Mouse (Mus musculus): ENCODE data around the gene Hnf4a. TPM values are rescaled to one million over a fixed set of nuclear protein-coding genes. Genes with fewer than 3 reads are reported as not detected.
A peak's percentile ranks its signal among the peaks of the same experiment; 100 is the strongest.

Hnf4a gene
- polyA plus RNA-seq, 1 experiment from 2014 or later: not detected

DNA sequence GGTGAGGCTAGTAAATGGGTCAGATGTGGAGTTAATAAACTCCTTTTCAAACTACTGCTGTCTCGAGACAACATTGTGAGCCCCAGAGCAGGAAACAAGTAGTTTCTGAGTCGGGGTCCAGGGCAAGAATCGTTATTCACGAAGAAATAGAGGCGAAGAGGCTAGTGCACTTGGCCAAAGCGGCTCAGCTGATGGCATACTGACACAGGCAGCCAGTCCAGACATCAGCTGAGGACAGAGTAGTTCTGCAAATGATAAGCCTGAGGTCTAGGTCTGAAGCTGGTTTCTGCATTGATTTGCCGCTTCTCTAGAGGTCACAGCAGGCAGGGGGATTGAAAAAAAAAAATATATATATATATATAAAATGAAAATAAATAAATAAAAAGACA lies 95.1 kb downstream of the Hnf4a start:
- ATAC-seq (ENCODE audit: low FRiP score): peak; percentile 21; the same call in 1 of the 2 replicates
- H3K4me1 ChIP-seq: peaks cover 14% of the 10 kb centered on the region
- no peaks in the 10 kb centered on the region for H3K27me3 ChIP-seq
- H3K4me2 ChIP-seq: peak overlapping the region; percentile 89
- H3K4me3 ChIP-seq (replicated peaks): peak overlapping the region; percentile 89
- no peaks in the 10 kb centered on the region for H3K9me3 ChIP-seq
- no peak overlapping the region for H3K9ac ChIP-seq
- H3K27ac ChIP-seq: 0 out of 2 replicates have a peak overlapping the region, but pooled peaks have one; percentile 56
- 80% methylated on average over 7 of the region's 7 CpGs for WGBS
- no peaks in the 10 kb centered on the region for H3K36me3 ChIP-seq (replicated peaks)

DNA sequence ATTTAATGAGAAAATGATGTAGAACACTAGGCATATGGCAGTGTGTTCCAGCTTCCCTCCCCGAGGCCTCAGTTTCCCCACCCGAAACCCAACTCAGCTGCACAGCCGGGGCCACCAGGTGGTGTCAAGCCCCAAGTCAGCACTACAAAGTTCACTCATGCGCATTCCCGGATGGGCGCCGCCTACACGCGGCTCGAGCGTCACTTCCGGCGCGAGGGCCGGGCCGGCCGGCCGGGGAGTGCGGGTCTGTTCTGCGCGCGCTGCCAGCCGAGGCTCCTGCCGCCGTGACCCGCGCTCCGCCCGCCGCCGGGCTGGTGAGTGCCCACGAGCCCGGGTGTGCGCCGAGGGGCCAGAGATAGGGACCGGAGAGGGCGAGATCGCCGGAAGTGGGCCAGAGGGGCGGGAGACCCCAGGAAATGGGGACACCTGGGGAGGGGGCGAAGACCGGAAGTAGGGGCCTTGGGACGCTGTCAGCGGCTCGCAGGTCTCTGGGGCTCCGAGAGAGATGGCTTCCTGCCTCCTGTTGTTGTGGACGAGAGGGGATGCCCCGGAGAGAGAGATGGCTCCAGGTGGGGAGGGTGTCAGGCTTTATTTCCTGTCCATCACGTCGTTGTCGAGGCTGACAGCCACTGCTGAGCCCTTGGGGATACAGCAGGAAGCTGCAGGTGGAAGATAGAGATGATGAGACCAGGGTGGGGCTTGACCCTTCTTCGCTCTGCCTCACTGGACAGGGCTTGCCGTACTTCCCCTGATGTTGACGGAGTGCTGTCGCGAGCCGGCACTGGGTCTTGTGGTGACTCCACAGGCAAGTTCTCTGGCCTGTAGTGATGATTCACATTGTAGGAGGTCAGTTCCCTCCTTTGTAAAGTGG lies 95.7 kb downstream of the Hnf4a start, which contains the start of gene Ttpal:
Gene Ttpal (plus strand): TSS at position 214 of the 871 bp plus-strand sequence.
- H3K27me3 ChIP-seq: no peaks in the 10 kb centered on the region
- H3K4me3 ChIP-seq (replicated peaks): peak within 1 kb of the TSS; percentile 89
- peak within 1 kb of the TSS; percentile 94 for H3K9ac ChIP-seq
- H3K9me3 ChIP-seq: no peaks in the 10 kb centered on the region
- H3K4me2 ChIP-seq: peak within 1 kb of the TSS; percentile 89
- H3K27ac ChIP-seq: peak within 1 kb of the TSS; percentile 90
- peak; percentile 94 for ATAC-seq (ENCODE audit: low FRiP score)
- WGBS: 1% methylated on average over 57 of the region's 57 CpGs
- peaks cover 2% of the 10 kb centered on the region; the same call in 1 of the 2 replicates for H3K36me3 ChIP-seq (replicated peaks)
- H3K4me1 ChIP-seq: peaks cover 14% of the 10 kb centered on the region

- Histone ChIP-seq H3K36me3 (replicated peaks) (peaks cover 12% of the 10 kb centered on the region; the same call in 1 of the 2 replicates), H3K4me1 (peaks cover 14% of the 10 kb centered on the region), H3K9me3 (no peaks in the 10 kb centered on the region), H3K27ac (no peak overlapping the region), H3K4me2 (no peak overlapping the region), H3K4me3 (replicated peaks) (no peak overlapping the region), H3K27me3 (no peaks in the 10 kb centered on the region), H3K9ac (no peak overlapping the region)
- 87% methylated on average over 7 of the region's 7 CpGs for WGBS
- ATAC-seq (ENCODE audit: low FRiP score): no peak
Measured at GRCm38 (mm10) chr2:163606161-163606560, 99.6 kb downstream of the Hnf4a start.

- no peaks in the 10 kb centered on the region for H3K9me3 ChIP-seq
- no peak overlapping the region for H3K4me2 ChIP-seq
- no peak overlapping the region for H3K4me3 ChIP-seq (replicated peaks)
- ATAC-seq (ENCODE audit: low FRiP score): no peak
- H3K27ac ChIP-seq: no peak overlapping the region
- no peaks in the 10 kb centered on the region for H3K27me3 ChIP-seq
- H3K36me3 ChIP-seq (replicated peaks): peaks cover 21% of the 10 kb centered on the region
- WGBS: 89% methylated on average over 7 of the region's 7 CpGs
- H3K4me1 ChIP-seq: peaks cover 6% of the 10 kb centered on the region
- H3K9ac ChIP-seq: no peak overlapping the region
Measured at GRCm38 (mm10) chr2:163608008-163608407, 101.4 kb downstream of the Hnf4a start.

DNA sequence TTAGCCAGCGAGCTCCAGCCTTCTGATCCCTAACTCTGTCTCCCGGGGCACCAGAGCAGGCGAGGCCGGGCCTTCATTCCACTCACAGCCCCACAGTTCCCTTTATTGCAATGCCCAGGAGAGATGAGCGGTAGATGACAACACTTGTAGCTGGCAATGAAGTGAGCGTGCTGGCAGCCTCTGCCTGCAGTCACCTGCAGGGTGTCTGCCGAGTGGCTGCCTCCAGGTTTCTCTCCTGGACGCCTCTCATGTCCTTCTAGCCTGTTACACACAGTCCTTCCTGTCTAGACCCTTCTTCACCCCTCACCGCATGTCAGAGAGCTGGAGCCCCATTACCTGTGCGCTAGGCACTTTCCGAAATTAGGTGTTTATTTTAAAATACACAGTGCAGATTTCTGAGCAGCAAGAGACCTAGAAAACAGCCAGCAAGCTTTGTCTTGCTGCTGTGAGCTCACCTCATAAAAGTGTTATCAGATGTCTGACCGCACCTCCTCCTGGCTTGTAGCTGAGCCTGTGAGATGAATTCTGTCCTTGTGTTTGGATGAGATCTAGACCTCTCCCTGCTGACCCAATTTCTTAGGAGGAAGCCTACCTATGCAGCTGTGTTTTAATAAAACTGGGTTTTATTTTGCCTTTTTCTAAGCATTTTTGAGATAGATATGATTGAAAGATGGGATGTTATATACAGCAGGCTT lies 102.8 kb downstream of the Hnf4a start:
- H3K4me1 ChIP-seq: no peaks in the 10 kb centered on the region
- H3K27me3 ChIP-seq: no peaks in the 10 kb centered on the region
- peaks cover 31% of the 10 kb centered on the region for H3K36me3 ChIP-seq (replicated peaks)
- no peak for ATAC-seq (ENCODE audit: low FRiP score)
- no peaks in the 10 kb centered on the region for H3K9me3 ChIP-seq
- H3K4me2 ChIP-seq: no peak overlapping the region
- H3K27ac ChIP-seq: no peak overlapping the region
- no peak overlapping the region for H3K4me3 ChIP-seq (replicated peaks)
- H3K9ac ChIP-seq: no peak overlapping the region
- WGBS: 90% methylated on average over 12 of the region's 12 CpGs

- Histone ChIP-seq H3K27ac (no peak overlapping the region), H3K4me2 (no peak overlapping the region), H3K9me3 (no peaks in the 10 kb centered on the region), H3K36me3 (replicated peaks) (peaks cover 46% of the 10 kb centered on the region), H3K4me3 (replicated peaks) (no peak overlapping the region), H3K9ac (no peak overlapping the region), H3K4me1 (no peaks in the 10 kb centered on the region), H3K27me3 (no peaks in the 10 kb centered on the region)
- ATAC-seq (ENCODE audit: low FRiP score): no peak
- 82% methylated on average over 9 of the region's 9 CpGs for whole genome bisulfite sequencing
Measured at GRCm38 (mm10) chr2:163611176-163611575, 104.6 kb downstream of the Hnf4a start.

DNA sequence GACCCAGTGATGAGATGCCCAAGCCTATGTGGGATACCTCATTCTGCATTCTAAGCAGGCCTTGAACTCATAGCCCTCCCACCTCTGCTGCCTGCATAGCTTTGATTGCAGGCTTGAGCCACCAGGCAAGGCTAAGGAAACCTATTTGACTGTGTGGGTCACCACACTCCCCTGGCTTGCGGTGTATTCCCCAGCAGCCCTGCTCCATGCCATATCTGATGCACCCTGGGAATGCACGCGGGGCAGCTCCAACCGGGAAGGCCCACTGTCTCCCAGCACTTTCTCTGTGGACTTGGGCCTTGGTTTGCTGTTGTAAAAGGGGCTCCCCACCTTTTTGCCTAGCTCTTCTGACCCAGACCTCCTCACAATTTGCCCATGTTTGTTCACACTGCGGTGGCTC lies 106.6 kb downstream of the Hnf4a start:
- Histone ChIP-seq H3K36me3 (replicated peaks) (peaks cover 63% of the 10 kb centered on the region), H3K27ac (no peak overlapping the region), H3K9me3 (no peaks in the 10 kb centered on the region), H3K9ac (no peak overlapping the region), H3K27me3 (no peaks in the 10 kb centered on the region), H3K4me3 (replicated peaks) (no peak overlapping the region), H3K4me2 (no peak overlapping the region), H3K4me1 (no peaks in the 10 kb centered on the region)
- 93% methylated on average over 5 of the region's 5 CpGs for WGBS
- no peak for ATAC-seq (ENCODE audit: low FRiP score)

- no peak overlapping the region for H3K9ac ChIP-seq
- H3K4me1 ChIP-seq: no peaks in the 10 kb centered on the region
- no peak overlapping the region for H3K4me2 ChIP-seq
- no peaks in the 10 kb centered on the region for H3K9me3 ChIP-seq
- H3K4me3 ChIP-seq (replicated peaks): no peak overlapping the region
- peaks cover 67% of the 10 kb centered on the region for H3K36me3 ChIP-seq (replicated peaks)
- ATAC-seq (ENCODE audit: low FRiP score): no peak
- 94% methylated on average over 4 of the region's 4 CpGs for WGBS
- H3K27me3 ChIP-seq: no peaks in the 10 kb centered on the region
- no peak overlapping the region for H3K27ac ChIP-seq
Measured at GRCm38 (mm10) chr2:163613990-163614389, 107.4 kb downstream of the Hnf4a start.

DNA sequence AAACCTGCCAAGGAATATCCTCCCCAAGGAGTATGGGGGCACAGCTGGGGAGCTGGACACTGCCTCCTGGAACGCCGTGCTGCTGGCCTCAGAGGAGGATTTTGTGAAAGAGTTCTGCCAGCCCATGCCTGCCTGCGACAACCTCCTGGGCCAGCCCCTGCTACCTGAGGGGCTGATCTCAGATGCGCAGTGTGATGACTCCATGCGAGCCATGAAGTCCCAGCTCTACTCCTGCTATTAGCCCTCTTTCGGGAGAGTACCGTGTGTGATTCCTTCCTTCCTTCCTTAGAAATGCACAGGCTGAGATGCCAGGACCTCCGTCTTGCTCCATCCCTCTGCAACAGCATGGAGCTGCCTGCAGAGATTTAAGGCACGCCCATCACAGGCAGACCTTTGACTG lies 108.8 kb downstream of the Hnf4a start:
- Histone ChIP-seq H3K27ac (no peak overlapping the region), H3K4me3 (replicated peaks) (no peak overlapping the region), H3K4me1 (no peaks in the 10 kb centered on the region), H3K36me3 (replicated peaks) (peaks cover 76% of the 10 kb centered on the region), H3K9me3 (no peaks in the 10 kb centered on the region), H3K4me2 (no peak overlapping the region), H3K9ac (no peak overlapping the region), H3K27me3 (no peaks in the 10 kb centered on the region)
- 94% methylated on average over 9 of the region's 9 CpGs for WGBS
- no peak for ATAC-seq (ENCODE audit: low FRiP score)

GRCm38 (mm10) chr2:163615906-163616651 lies 109.5 kb downstream of the Hnf4a start:
- Histone ChIP-seq H3K9ac (no peak overlapping the region), H3K27ac (no peak overlapping the region), H3K27me3 (no peaks in the 10 kb centered on the region), H3K4me3 (replicated peaks) (no peak overlapping the region), H3K4me1 (no peaks in the 10 kb centered on the region), H3K36me3 (replicated peaks) (peaks cover 82% of the 10 kb centered on the region), H3K4me2 (no peak overlapping the region), H3K9me3 (no peaks in the 10 kb centered on the region)
- ATAC-seq (ENCODE audit: low FRiP score): no peak
- 95% methylated on average over 4 of the region's 4 CpGs for WGBS

- Histone ChIP-seq H3K27me3 (no peaks in the 10 kb centered on the region), H3K36me3 (replicated peaks) (peaks cover 76% of the 10 kb centered on the region), H3K4me1 (no peaks in the 10 kb centered on the region), H3K9ac (no peak overlapping the region), H3K9me3 (no peaks in the 10 kb centered on the region), H3K4me2 (no peak overlapping the region), H3K27ac (no peak overlapping the region), H3K4me3 (replicated peaks) (no peak overlapping the region)
- 83% methylated on average over 3 of the region's 3 CpGs for WGBS
- ATAC-seq (ENCODE audit: low FRiP score): no peak
Measured at GRCm38 (mm10) chr2:163616652-163617227, 110.1 kb downstream of the Hnf4a start.
